Mouse (Mus musculus) thymus, adult 2 months (tissue): ENCODE data around the gene Clba1. TPM values are rescaled to one million over a fixed set of nuclear protein-coding genes. Genes with fewer than 3 reads are reported as not detected.

ENCODE experiments used
- DNase-seq: peaks from one replicate; pipeline ENCODE4 v3.0.0; 2021
- H3K27ac ChIP-seq: fragments of 200-500 bp; 2 replicates; pipeline ENCODE4 v1.5.1; 2012; ENCODE audit warnings: low read length, control low read depth; ENCODE audit not compliant: control insufficient read depth, insufficient read depth
- H3K27me3 ChIP-seq: fragments of 200-500 bp; 2 replicates; pipeline ENCODE4 v1.6.1; 2012; ENCODE audit warnings: mild to moderate bottlenecking, low read length, moderate library complexity, mixed read lengths; ENCODE audit not compliant: control insufficient read depth, insufficient read depth
- H3K36me3 ChIP-seq: fragments of 200-500 bp; 2 replicates; pipeline ENCODE4 v1.6.1; 2012; ENCODE audit warnings: mild to moderate bottlenecking, low read length, moderate library complexity; ENCODE audit not compliant: control insufficient read depth, insufficient read depth
- H3K4me1 ChIP-seq: fragments of 200-500 bp; replicated peaks from 2 replicates; pipeline ENCODE4 v1.6.1; 2012; ENCODE audit warnings: low read length; ENCODE audit not compliant: control insufficient read depth, insufficient read depth
- H3K4me3 ChIP-seq: fragments of 200-500 bp; 2 replicates; pipeline ENCODE4 v1.5.1; 2012; ENCODE audit warnings: mild to moderate bottlenecking, low read length, control low read depth, moderate library complexity; ENCODE audit not compliant: control insufficient read depth, insufficient read depth
- CTCF ChIP-seq: fragments of 200-500 bp; IDR thresholded peaks from 2 replicates; pipeline ENCODE4 v1.5.1; 2012; ENCODE audit warnings: mild to moderate bottlenecking, control low read depth, low read length, moderate library complexity, borderline replicate concordance; ENCODE audit not compliant: control insufficient read depth, poor library complexity, insufficient read depth; ENCODE audit errors: extremely low read depth
- POLR2A ChIP-seq: fragments of 200-500 bp; IDR thresholded peaks from 2 replicates; pipeline ENCODE4 v1.6.1; 2012; ENCODE audit warnings: mild to moderate bottlenecking, low read length, control low read depth, moderate library complexity; ENCODE audit not compliant: control insufficient read depth, poor library complexity, insufficient read depth; ENCODE audit errors: extremely low read depth
- WGBS: fragments of 180-500 bp; shearing (Covaris S2); methylation state at CpG from one replicate; pipeline ENCODE4 v1.1.7; 2018; 5-methylcytosine and 5-hydroxymethylcytosine counted together
- polyA plus RNA-seq: library from polyadenylated mRNA; depleted of rRNA; stranded (reverse); fragments of >200 nt; gene quantifications from 2 replicates; pipeline ENCODE4 v1.2.3, GENCODE M21; 2012; rRNA removed

The Clba1 gene
- 2.8 and 2.9 TPM in 2 replicates for polyA plus RNA-seq

DNA sequence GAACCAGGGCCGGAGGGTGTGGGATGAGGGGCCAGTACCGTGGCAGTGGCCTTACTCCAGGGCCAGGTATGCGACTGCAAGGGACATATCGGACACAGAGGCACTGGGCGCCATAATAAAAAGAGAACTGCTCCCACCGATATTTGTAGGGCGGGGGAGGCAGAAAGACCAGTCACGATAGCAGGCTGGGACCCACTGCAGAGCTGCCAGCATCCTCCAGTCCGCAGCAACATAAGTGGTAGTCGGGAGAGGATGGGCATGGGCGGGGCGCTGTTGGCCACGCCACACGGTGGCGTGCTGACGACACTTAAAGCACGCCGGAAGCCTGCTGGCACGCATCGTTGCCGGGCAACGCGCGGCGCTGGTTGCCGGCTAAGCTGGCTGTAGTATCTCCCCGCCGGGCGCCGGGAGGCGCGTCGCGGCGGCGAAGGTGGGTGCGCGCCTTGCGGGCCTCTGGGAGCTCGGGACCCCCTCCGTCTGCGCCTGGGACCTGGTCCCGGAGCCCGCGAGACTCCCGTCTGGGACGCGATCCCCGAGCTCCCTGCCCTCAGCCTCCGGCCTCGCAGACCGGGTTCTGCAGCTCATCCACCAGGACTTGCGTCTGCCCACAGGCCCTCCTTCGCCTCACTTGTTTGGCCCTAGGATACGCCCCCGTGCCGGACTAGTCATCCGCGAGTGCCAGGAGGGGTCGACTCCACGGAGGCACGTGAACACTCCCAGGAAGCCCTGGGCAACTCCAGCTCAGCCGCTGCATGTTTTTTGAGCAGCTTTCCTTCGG, at the start of gene Clba1:
Gene Clba1 (plus strand): TSS at position 351 of the 778 bp plus-strand sequence.
- Histone ChIP-seq H3K27ac (no peak within 1 kb of the TSS), H3K27me3 (peaks cover 4% of the 10 kb centered on the region; the same call in 1 of the 2 replicates), H3K4me1 (peaks cover 12% of the 10 kb centered on the region), H3K4me3 (peak within 1 kb of the TSS; percentile 55), H3K36me3 (no peaks in the 10 kb centered on the region)
- peak; percentile 89 for DNase-seq
- 3% methylated on average over 64 of the region's 64 CpGs for WGBS
- TF ChIP-seq POLR2A (0 out of 2 replicates have a peak, but pooled peaks have one; percentile 44), CTCF (peak; percentile 73; the same call in 1 of the 2 replicates)

DNA sequence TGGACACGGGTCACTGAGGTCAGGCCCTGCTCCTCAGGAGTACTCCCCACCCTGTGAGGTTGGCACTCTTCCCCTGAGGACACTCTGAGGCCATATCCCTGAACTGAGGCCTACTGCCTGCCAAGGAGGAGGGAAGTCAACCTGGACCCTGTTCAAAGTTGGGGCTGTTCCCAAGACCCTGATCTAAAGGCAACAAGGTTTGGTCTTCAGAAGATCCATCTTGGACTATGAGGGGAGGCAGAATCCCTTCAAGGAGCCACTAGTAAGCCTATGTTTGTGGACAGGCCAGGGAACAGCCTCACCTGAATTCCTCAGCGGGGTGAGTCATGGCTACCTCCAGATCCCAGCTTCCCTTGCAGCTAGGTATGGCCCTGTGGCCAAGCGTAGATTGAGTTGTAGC, 49.3 kb upstream of the Clba1 start:
- 99% methylated on average over 3 of the region's 3 CpGs for WGBS
- TF ChIP-seq CTCF (no peak), POLR2A (no peak)
- Histone ChIP-seq H3K36me3 (no peaks in the 10 kb centered on the region), H3K4me3 (no peak overlapping the region), H3K27me3 (no peaks in the 10 kb centered on the region), H3K4me1 (peaks cover 18% of the 10 kb centered on the region), H3K27ac (no peak overlapping the region)
- DNase-seq = no peak

DNA sequence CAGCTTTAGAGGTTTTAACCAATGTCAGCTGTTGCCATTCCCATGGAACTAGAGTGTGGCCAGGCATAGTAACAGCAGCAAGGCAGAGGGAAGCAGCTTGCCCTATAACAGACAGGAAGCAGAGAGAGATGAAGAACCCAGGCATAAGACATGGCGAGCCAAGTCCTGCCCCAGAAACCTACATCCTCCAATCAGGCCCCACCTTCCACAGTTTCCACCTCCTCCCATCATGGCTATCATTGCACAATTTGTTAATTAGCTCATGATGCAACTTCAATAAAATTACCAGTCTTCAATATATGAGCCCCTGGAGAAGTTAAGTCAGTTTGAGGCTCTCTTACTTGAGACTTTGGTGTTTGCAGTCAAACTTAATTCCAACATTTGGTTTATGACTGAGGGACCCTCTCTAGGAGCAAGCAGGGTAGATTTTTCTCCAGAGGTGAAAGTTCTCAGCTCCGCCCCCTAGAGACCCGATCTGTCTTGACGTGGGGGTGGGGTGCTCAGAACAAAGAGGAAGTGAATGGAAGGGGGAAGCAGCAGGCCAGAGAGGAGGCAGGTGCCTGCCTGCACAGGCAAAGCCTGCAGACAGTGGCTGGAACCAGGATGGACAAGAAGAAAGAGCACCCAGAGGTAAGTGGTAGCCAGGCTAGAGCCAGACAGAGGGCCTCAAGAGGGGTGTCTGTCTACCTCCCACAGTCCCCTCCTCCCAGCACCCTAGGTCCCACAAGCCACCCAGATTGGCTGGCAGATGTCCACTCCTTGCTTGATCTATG, 48.4 kb upstream of the Clba1 start, which contains the start of gene Pld4:
Gene Pld4 (plus strand): TSS at position 502 of the 773 bp plus-strand sequence.
- peak; percentile 38 for DNase-seq
- H3K4me3 ChIP-seq = 0 out of 2 replicates have a peak within 1 kb of the TSS, but pooled peaks have one; percentile 10

DNA sequence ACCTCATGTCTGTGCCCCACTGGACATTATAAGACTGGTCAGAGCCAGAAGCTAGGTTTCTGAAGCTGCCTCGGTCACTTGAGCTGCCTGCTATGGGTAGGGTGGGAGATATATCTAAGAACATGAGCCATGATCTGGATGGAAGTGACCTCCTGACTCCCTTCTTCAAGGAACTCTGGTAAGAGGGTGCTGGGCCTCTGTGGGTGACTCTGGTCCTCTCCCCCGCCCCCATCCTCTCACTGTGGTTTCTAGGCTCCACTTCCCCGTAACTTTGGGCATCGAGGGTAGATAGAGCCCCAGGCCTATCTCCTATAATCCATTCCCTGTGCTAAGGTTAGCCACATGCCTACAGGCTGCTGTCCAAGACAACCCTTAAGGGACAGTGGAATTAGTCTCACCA, 47.3 kb upstream of the Clba1 start:
- peaks cover 13% of the 10 kb centered on the region for H3K4me1 ChIP-seq
- TF ChIP-seq CTCF (no peak), POLR2A (no peak)
- H3K27me3 ChIP-seq = no peaks in the 10 kb centered on the region
- H3K27ac ChIP-seq = no peak overlapping the region
- no peak overlapping the region for H3K4me3 ChIP-seq
- no peak for DNase-seq
- WGBS = 42% methylated on average over 4 of the region's 4 CpGs
- no peaks in the 10 kb centered on the region for H3K36me3 ChIP-seq

More for the DNA sequence above, 48.4 kb upstream of the Clba1 start, which contains the start of gene Pld4:
- TF ChIP-seq POLR2A (no peak), CTCF (no peak)
- H3K27ac ChIP-seq = no peak within 1 kb of the TSS
- H3K4me1 ChIP-seq = peaks cover 18% of the 10 kb centered on the region
- no peaks in the 10 kb centered on the region for H3K27me3 ChIP-seq
- no peaks in the 10 kb centered on the region for H3K36me3 ChIP-seq
- WGBS = 31% methylated on average over 4 of the region's 4 CpGs

DNA sequence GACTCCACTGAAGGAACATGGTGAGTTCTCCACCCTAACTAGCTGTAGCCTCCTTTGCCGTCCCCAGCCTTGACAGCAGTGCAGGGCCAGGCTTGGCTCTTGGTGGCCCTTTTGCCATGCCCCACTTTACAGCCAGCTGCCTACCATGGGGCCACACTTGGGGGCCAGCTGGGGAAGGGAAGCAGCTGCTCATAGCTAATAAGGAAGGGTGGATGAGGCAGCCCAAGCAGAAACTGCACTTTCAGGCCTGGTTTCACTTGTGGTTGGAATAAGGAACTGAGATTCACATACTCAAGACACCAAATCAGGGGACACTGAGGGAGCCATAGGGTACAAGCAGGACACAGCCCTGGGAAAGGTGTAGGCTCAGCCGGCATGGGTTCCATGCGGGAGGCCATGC, 46.7 kb upstream of the Clba1 start:
- Histone ChIP-seq H3K4me1 (peaks cover 13% of the 10 kb centered on the region), H3K27me3 (no peaks in the 10 kb centered on the region), H3K27ac (no peak overlapping the region), H3K36me3 (no peaks in the 10 kb centered on the region), H3K4me3 (no peak overlapping the region)
- 45% methylated on average over 3 of the region's 3 CpGs for WGBS
- TF ChIP-seq POLR2A = no peak
- no peak for TF ChIP-seq CTCF
- DNase-seq = no peak

DNA sequence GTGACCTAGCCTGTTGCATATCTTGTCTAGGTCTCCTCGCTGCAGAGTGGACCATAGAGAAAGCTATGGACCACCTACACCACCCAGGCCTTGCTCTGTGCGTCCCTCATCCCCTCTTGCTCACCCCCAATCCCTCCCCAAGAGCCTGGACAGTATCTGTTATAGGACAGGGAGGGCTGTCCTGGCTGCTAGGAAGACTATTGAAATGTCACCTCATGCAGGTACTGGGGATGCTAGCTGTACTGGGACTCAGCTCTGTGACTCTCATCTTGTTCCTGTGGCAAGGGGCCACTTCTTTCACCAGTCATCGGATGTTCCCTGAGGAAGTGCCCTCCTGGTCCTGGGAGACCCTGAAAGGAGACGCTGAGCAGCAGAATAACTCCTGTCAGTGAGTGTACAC, 45.6 kb upstream of the Clba1 start:
- H3K27me3 ChIP-seq = no peaks in the 10 kb centered on the region
- WGBS = 99% methylated on average over 4 of the region's 4 CpGs
- no peaks in the 10 kb centered on the region for H3K36me3 ChIP-seq
- no peak for DNase-seq
- TF ChIP-seq POLR2A = no peak
- TF ChIP-seq CTCF = no peak
- peaks cover 13% of the 10 kb centered on the region for H3K4me1 ChIP-seq
- no peak overlapping the region for H3K27ac ChIP-seq
- H3K4me3 ChIP-seq = no peak overlapping the region
